Mouse (Mus musculus): Measurements from ENCODE around the gene Olfr1204. TPM values are rescaled to one million over a fixed set of nuclear protein-coding genes. Genes with fewer than 3 reads are reported as not detected.

Gene Olfr1204
- not detected for total RNA-seq (2022)

- DNase-seq (ENCODE audit: low spot score in 2 of 2), result no peak
Observed at GRCm38 (mm10) chr2:88848992-88849391, at the start of gene Olfr1204. TSS of gene Olfr1204 (plus strand) at chr2:88849292.

GRCm38 (mm10) chr2:88814196-88814595, 34.9 kb upstream of the Olfr1204 start, which contains the start of gene Olfr1202:
TSS of gene Olfr1202 (plus strand) at chr2:88814496.
- DNase-seq (ENCODE audit: low spot score in 2 of 2), result no peak

- no peak for DNase-seq (ENCODE audit: low spot score in 2 of 2)
Observed at GRCm38 (mm10) chr2:88829437-88829836, 19.7 kb upstream of the Olfr1204 start, which contains the start of gene Olfr1205. TSS of gene Olfr1205 (plus strand) at chr2:88829737.

GRCm38 (mm10) chr2:88838477-88838876, 10.6 kb upstream of the Olfr1204 start:
- DNase-seq (ENCODE audit: low spot score in 2 of 2), result no peak

GRCm38 (mm10) chr2:88862931-88863330, 13.8 kb downstream of the Olfr1204 start, which contains the start of gene Olfr1206:
TSS of gene Olfr1206 (plus strand) at chr2:88863231.
- no peak for DNase-seq (ENCODE audit: low spot score in 2 of 2)

DNA sequence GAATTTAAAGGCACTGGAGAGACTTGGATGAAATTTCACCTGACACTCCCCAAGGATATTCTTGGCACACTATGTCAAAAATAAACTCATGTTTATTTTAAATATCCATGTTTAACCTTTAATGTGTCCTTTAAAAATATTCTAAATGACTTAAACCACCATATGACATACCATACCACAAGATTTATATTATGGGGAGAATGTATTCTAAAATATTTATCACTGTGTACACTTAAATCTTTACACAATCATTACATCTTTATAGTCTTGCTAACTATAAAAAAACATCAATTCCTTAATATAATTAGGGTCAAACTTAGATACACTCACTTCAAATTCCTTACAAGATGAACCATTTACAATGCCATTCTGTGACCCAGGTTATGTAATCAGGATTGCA, 53.1 kb downstream of the Olfr1204 start, which contains the start of gene Olfr1208:
Gene Olfr1208, minus strand, starts transcription at position 101 of the 400 bp plus-strand sequence.
- no peak for DNase-seq (ENCODE audit: low spot score in 2 of 2)

Other genes starting within 250 kb of the Olfr1204 start
- under 1 TPM in 1 of 4 experiments, not detected in 3; 0.08 TPM for gene Olfr1191-ps1, start 208.8 kb upstream of the Olfr1204 start, total RNA-seq (2022)
- gene Olfr1192-ps1, start 200.8 kb upstream of the Olfr1204 start, total RNA-seq (2022), result not detected
- not detected for gene Olfr1193, start 173.7 kb upstream of the Olfr1204 start, total RNA-seq (2022)
- not detected for gene Olfr1195, start 160.1 kb upstream of the Olfr1204 start, total RNA-seq (2022)
- gene Olfr1196, start 144.7 kb upstream of the Olfr1204 start, total RNA-seq (2022), result not detected
- gene Olfr1197, start 116.9 kb upstream of the Olfr1204 start, total RNA-seq (2022), result not detected
- gene Olfr1198, start 97.9 kb upstream of the Olfr1204 start, total RNA-seq (2022), result not detected
- not detected for gene Olfr1199, start 88.8 kb upstream of the Olfr1204 start, total RNA-seq (2022)
- gene Olfr1200, start 78.8 kb upstream of the Olfr1204 start, total RNA-seq (2022), result not detected
- gene Olfr1201, start 56.3 kb upstream of the Olfr1204 start, total RNA-seq (2022), result not detected
- not detected for gene Olfr1202, start 34.8 kb upstream of the Olfr1204 start, total RNA-seq (2022)
- gene Olfr1205, start 19.6 kb upstream of the Olfr1204 start, total RNA-seq (2022), result not detected
- not detected for gene Olfr1206, start 13.9 kb downstream of the Olfr1204 start, total RNA-seq (2022)
- not detected for gene Olfr1208, start 53.0 kb downstream of the Olfr1204 start, total RNA-seq (2022)
- gene Olfr1209, start 65.9 kb downstream of the Olfr1204 start, total RNA-seq (2022), result not detected
- gene Olfr1211, start 88.8 kb downstream of the Olfr1204 start, total RNA-seq (2022), result not detected
- gene Olfr1212, start 104.7 kb downstream of the Olfr1204 start, total RNA-seq (2022), result not detected
- not detected for gene Gm13762, start 131.0 kb downstream of the Olfr1204 start, total RNA-seq (2022)
- gene Olfr1214, start 143.4 kb downstream of the Olfr1204 start, total RNA-seq (2022), result not detected
- not detected for gene Olfr1215, start 157.7 kb downstream of the Olfr1204 start, total RNA-seq (2022)
- not detected for gene Olfr1216, start 169.0 kb downstream of the Olfr1204 start, total RNA-seq (2022)
- gene Olfr1217, start 182.8 kb downstream of the Olfr1204 start, total RNA-seq (2022), result not detected
- not detected for gene Olfr1218, start 211.9 kb downstream of the Olfr1204 start, total RNA-seq (2022)
- not detected for gene Olfr1219, start 234.2 kb downstream of the Olfr1204 start, total RNA-seq (2022)

Data from left cerebral cortex, adult 8-10 months (tissue).